Mouse (Mus musculus): ENCODE measurements around the gene Slc12a4.

The Slc12a4 gene

GRCm38 (mm10) chr8:105971019-105971720 lies 5.3 kb upstream of the Slc12a4 start:
- DNase-seq (ENCODE audit: low read depth in 2 of 2, low spot score in 2 of 2): no peak

- DNase-seq (ENCODE audit: low read depth in 2 of 2, low spot score in 2 of 2): no peak
Measured at GRCm38 (mm10) chr8:105969367-105969766, 3.5 kb upstream of the Slc12a4 start.

GRCm38 (mm10) chr8:105966692-105967311 lies 905 bp upstream of the Slc12a4 start:
- peak in 1 of 2 experiments; percentile 27 for DNase-seq (ENCODE audit: low read depth in 2 of 2, low spot score in 2 of 2)

- DNase-seq (ENCODE audit: low read depth in 2 of 2, low spot score in 2 of 2): peak; percentile 25 to 34
Measured at GRCm38 (mm10) chr8:105965266-105965904, 512 bp downstream of the Slc12a4 start.

GRCm38 (mm10) chr8:105964506-105965265 lies 1.2 kb downstream of the Slc12a4 start:
- no peak for DNase-seq (ENCODE audit: low read depth in 2 of 2, low spot score in 2 of 2)

- DNase-seq (ENCODE audit: low read depth in 2 of 2, low spot score in 2 of 2): no peak
Measured at GRCm38 (mm10) chr8:105961536-105961935, 4.4 kb downstream of the Slc12a4 start.

DNA sequence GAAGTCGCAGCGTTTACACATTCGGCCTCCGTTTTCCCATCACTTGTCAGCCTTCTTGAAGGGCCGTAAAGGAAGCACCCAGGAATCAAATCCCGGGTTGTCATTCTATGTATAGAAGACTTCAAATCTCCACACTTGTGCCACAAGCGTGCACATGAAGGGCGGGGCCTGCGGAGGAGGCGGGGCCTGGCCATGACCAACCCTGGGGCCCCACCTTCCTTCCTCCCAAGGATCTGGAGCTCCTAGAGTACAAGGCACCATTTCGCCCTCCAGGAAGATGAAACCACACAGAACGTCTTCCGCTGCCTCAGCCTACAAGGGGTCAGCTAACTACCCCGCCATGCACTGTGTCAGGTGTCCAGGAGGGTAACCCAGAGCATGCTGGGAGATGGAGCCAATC lies 4.8 kb downstream of the Slc12a4 start:
- DNase-seq (ENCODE audit: low read depth in 2 of 2, low spot score in 2 of 2): no peak

DNA sequence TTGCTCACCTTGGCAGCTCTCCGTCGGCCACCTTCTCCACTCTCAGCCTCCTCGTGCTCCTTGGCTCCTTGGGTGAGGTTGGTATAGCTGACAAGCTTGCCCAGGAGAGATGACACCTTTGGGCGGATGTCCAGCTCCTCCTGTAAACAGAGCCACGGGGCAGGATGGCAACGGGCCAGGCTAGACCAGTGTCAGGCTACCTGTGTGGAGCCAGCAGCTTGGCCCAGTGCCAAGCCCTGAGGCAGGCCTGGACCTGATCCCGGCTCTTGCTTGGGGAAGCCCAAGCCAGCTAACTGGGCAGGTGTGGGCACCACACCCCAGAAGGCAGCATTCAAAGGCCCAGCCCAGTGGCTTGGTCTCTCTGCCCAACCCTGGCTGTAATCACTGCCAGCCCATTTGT lies 6.5 kb downstream of the Slc12a4 start:
- DNase-seq (ENCODE audit: low read depth in 2 of 2, low spot score in 2 of 2): no peak

DNA sequence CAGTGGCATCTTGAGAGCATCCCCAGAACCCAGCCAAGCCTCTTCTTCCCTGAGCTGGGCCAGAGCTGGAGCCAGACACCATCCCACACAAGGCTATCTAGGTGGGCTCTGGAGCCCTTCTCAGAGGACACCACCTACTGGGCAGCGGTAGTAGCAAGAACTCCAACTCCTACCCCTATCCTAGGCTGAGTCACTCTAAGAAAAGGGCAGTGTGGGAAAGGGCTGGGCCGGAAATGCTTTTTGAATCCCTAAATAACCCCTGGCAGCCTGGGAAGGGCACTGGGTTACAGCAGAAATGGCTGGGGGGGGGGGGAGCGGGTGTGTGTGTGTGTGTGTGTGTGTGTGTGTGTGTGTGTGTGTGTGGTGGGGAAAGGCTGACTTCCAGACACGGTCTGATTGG lies 8.1 kb downstream of the Slc12a4 start:
- no peak for DNase-seq (ENCODE audit: low read depth in 2 of 2, low spot score in 2 of 2)

- no peak for DNase-seq (ENCODE audit: low read depth in 2 of 2, low spot score in 2 of 2)
Measured at GRCm38 (mm10) chr8:105956556-105956955, 9.3 kb downstream of the Slc12a4 start.

- no peak for DNase-seq (ENCODE audit: low read depth in 2 of 2, low spot score in 2 of 2)
Measured at GRCm38 (mm10) chr8:105951057-105951659, 14.7 kb downstream of the Slc12a4 start.

GRCm38 (mm10) chr8:105949350-105949749 lies 16.5 kb downstream of the Slc12a4 start:
- no peak for DNase-seq (ENCODE audit: low read depth in 2 of 2, low spot score in 2 of 2)

DNA sequence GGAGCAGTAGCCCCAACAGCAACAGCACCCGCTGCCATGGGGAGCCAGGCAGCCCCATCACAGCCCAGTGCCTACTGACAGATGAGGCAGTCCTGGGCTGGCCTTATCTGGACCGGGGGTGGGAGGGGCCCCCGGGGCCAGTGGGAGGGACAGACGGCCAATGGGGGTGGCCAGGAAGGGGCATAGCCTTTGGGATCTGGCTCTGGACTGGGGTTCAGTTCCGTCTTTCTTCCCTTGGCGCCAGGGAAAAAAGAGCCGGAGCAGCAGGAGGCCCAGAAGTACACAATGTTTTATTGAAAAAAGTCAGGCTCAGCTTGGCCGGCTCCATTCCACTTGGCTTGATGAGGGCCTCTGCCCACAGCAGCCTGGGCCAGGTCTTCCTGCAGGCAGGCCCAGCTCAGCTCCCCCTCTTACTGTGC lies 22.6 kb downstream of the Slc12a4 start, which contains the start of gene Lcat:
Gene Lcat (minus strand): TSS at position 62 of the 419 bp plus-strand sequence.
- DNase-seq (ENCODE audit: low read depth in 2 of 2, low spot score in 2 of 2): no peak

DNA sequence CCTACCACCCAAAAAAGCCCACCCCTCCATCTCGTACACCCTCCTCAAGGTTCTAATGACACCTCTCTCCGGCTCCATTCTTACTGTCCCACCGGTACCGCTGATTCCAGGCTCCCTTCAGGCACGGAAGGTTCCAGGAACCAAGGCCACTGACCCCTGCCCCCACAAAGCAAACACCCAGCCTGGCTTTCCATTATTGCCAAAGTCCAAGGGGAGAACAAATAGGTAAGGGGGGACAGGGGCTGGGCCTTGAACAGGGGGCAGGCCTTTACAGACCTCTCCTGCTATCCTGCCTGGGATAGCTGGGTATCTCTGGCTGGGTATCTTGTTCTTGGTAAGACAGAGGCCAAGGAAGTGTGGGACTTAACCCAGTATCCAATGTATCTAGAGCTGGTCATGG lies 23.4 kb downstream of the Slc12a4 start:
- no peak for DNase-seq (ENCODE audit: low read depth in 2 of 2, low spot score in 2 of 2)

GRCm38 (mm10) chr8:105942026-105942425 lies 23.9 kb downstream of the Slc12a4 start:
- DNase-seq (ENCODE audit: low read depth in 2 of 2, low spot score in 2 of 2): no peak

- no peak for DNase-seq (ENCODE audit: low read depth in 2 of 2, low spot score in 2 of 2)
Measured at GRCm38 (mm10) chr8:105938306-105938669, 27.6 kb downstream of the Slc12a4 start, which contains the start of gene Psmb10. Psmb10 (minus strand) TSS chr8:105938444.

DNA sequence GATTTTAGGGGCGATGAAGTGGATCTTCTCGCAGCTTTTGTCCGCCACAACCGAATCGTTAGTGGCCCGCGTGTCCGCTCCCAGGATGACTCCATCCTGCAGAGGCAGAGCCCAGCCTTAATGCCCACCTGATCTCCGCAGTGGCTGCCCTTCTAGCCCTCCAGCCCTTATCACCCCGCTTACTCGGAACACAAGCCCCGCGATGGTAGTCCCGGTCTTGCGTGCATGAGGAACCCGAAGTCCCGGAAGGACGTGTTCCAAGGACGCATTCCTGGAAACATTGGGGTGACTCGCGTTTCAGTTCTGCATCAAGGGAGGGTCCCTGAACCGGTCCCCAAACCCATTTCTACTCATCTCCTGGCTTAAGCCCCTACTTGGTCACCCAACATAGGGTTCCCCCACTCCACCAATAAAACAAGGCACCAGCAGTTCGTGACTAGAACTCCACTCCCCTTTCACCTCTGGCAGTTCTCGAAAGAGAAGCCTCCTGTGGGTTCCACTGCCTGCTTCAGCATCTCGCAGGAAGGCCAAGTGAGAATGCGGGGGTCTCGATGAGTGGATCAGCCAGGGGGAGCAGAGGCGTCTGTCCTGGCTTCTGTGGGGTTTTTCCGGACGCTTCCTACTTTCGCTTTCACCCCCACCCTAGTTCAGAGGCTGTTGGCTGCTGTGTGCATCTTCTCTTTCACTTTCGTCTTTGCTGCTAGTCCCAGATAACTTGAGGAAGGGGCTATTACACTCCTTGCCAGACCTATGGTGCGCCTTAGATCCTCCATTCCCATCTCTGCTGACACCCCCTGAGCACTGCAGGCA lies 28.2 kb downstream of the Slc12a4 start:
- DNase-seq (ENCODE audit: low read depth in 2 of 2, low spot score in 2 of 2): peak; percentile 29 to 47

DNA sequence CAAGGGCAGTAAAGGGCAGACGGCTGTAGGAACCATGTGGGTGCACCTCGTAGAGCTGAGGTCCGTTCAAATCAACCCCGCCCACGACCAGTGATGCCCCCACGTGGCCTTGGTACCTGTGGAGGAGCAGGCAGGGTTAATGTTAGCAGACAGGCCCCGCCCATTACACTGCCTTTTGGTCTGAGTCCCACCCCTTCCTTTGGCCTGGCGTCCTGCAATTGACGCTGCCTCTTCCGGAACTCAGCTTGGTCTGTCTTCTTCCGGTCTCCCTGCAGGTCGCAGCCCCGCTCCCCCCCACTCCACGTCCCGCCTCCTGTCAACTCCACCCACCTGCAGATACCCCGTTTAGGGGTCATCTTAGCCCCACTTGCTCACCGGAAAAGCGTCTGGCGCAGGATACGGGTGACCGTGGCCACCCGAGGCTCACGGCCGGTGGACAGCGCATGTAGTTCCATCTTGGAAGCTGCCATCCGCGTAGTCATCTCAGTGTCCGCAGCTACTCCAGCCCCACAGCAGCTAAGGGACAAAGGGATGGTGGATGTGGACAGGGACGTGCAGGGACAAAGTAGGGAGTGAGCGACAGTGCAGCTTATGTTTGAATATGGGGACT lies 28.9 kb downstream of the Slc12a4 start:
- DNase-seq (ENCODE audit: low read depth in 2 of 2, low spot score in 2 of 2): peak in 1 of 2 experiments; percentile 39

- DNase-seq (ENCODE audit: low read depth in 2 of 2, low spot score in 2 of 2): no peak
Measured at GRCm38 (mm10) chr8:105935863-105936603, 29.9 kb downstream of the Slc12a4 start.

Data from CD8-positive naive resting alpha-beta T cell, adult 2 months (primary cell).